Mouse (Mus musculus) monocyte, adult 2 months (primary cell): Measurements from ENCODE around the gene Map4k4.

Experiments used
- DNase-seq, 2 experiments: peaks; one replicate each; pipeline ENCODE4 v3.0.0; 2022; ENCODE audit warnings: low spot score in 2 of 2, low read depth in 1 of 2

Map4k4 gene

GRCm38 (mm10) chr1:39962321-39962720, 61.6 kb downstream of the Map4k4 start:
- no peak for DNase-seq

- no peak for DNase-seq
Observed at GRCm38 (mm10) chr1:39962840-39963239, 62.1 kb downstream of the Map4k4 start.

GRCm38 (mm10) chr1:39963821-39964220, 63.1 kb downstream of the Map4k4 start:
- no peak for DNase-seq

- DNase-seq = no peak
Observed at GRCm38 (mm10) chr1:39964427-39964826, 63.7 kb downstream of the Map4k4 start.

GRCm38 (mm10) chr1:39965461-39965860, 64.7 kb downstream of the Map4k4 start:
- DNase-seq = no peak

GRCm38 (mm10) chr1:39968999-39969398, 68.3 kb downstream of the Map4k4 start:
- DNase-seq = no peak

GRCm38 (mm10) chr1:39969771-39970406, 69.2 kb downstream of the Map4k4 start:
- DNase-seq = no peak

- DNase-seq = no peak
Observed at GRCm38 (mm10) chr1:39972411-39972810, 71.7 kb downstream of the Map4k4 start.

GRCm38 (mm10) chr1:39973911-39974310, 73.2 kb downstream of the Map4k4 start:
- DNase-seq = no peak

- DNase-seq = no peak
Observed at GRCm38 (mm10) chr1:39975005-39975404, 74.3 kb downstream of the Map4k4 start.

- no peak for DNase-seq
Observed at GRCm38 (mm10) chr1:39976107-39976506, 75.4 kb downstream of the Map4k4 start.

- DNase-seq = no peak
Observed at GRCm38 (mm10) chr1:39976847-39977744, 76.4 kb downstream of the Map4k4 start.

GRCm38 (mm10) chr1:39978781-39979486, 78.2 kb downstream of the Map4k4 start:
- DNase-seq = no peak

GRCm38 (mm10) chr1:39980314-39981290, 79.9 kb downstream of the Map4k4 start:
- DNase-seq = no peak

GRCm38 (mm10) chr1:39981970-39982369, 81.3 kb downstream of the Map4k4 start:
- DNase-seq = no peak

- DNase-seq = no peak
Observed at GRCm38 (mm10) chr1:39982727-39983487, 82.2 kb downstream of the Map4k4 start.

GRCm38 (mm10) chr1:39984331-39984730, 83.6 kb downstream of the Map4k4 start:
- DNase-seq = no peak

- no peak for DNase-seq
Observed at GRCm38 (mm10) chr1:39986820-39987219, 86.1 kb downstream of the Map4k4 start.

GRCm38 (mm10) chr1:39988841-39989240, 88.1 kb downstream of the Map4k4 start:
- no peak for DNase-seq

GRCm38 (mm10) chr1:39990041-39990440, 89.3 kb downstream of the Map4k4 start:
- DNase-seq = no peak
